Mouse (Mus musculus) bone marrow, adult 2 months (tissue): ENCODE measurements around the gene Fam71b.

Experiments used
- CTCF ChIP-seq: fragments of 200-500 bp; IDR thresholded peaks from 2 replicates; pipeline ENCODE4 v1.5.1; 2011; ENCODE audit warnings: low read length, control low read depth; ENCODE audit not compliant: control insufficient read depth, insufficient read depth
- POLR2A ChIP-seq: fragments of 200-500 bp; IDR thresholded peaks from 2 replicates; pipeline ENCODE4 v1.6.1; 2011; ENCODE audit warnings: low read depth, mild to moderate bottlenecking, control low read depth, low read length, borderline replicate concordance; ENCODE audit not compliant: control insufficient read depth

DNA sequence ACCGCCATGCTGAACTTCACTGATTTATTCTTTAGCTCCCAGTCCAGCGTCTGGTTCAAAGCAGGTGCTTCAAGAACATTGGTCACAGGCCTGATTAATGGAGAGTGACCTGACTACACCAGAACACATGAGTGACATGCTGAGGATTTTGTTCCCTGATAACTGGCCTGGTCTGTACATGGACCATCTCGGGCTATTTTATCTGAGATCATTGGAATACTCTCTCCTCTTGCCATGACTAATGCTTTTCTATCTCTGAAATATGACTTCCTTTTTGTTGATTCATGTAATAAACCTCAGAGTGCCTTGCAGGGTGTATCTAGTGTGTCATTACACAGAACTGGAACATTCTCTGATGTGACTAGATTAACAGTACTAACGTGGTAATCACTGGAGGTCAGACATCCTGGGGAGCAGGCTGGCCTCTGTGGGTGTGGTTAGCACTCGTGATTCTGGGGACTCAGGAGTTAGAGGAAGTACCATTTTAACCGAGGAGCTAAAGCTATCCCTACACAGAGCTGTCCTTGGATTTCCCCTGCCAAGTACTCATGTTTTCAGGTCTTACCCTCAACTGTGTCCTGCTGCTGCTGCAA is 58.2 kb downstream of the Fam71b start, which contains the start of gene Havcr2:
- TF ChIP-seq POLR2A (no peak), CTCF (no peak)
